Mouse (Mus musculus): ENCODE measurements at regions not wholly inside any gene's neighbourhood (a gene's known extent, or its start where the extent isn't known, plus 50 kb on each side); places are given as distances from the start of the nearest gene placed in this dataset.

- DNase-seq (ENCODE audit: low read depth, low spot score) = no peak
Measured at GRCm38 (mm10) chr16:26302045-26302444, 69.6 kb downstream of the Cldn1 start.

GRCm38 (mm10) chr16:26291692-26292091, 79.9 kb downstream of the Cldn1 start:
- DNase-seq (ENCODE audit: low read depth, low spot score) = no peak

GRCm38 (mm10) chr16:26285627-26286026, 86.0 kb downstream of the Cldn1 start:
- DNase-seq (ENCODE audit: low read depth, low spot score) = no peak

GRCm38 (mm10) chr16:26284713-26285112, 86.9 kb downstream of the Cldn1 start:
- DNase-seq (ENCODE audit: low read depth, low spot score) = no peak

- no peak for DNase-seq (ENCODE audit: low read depth, low spot score)
Measured at GRCm38 (mm10) chr16:26282418-26282817, 89.2 kb downstream of the Cldn1 start.

- DNase-seq (ENCODE audit: low read depth, low spot score) = no peak
Measured at GRCm38 (mm10) chr16:26281496-26281895, 90.1 kb downstream of the Cldn1 start.

- no peak for DNase-seq (ENCODE audit: low read depth, low spot score)
Measured at GRCm38 (mm10) chr16:26276789-26277188, 94.9 kb downstream of the Cldn1 start.

- DNase-seq (ENCODE audit: low read depth, low spot score) = no peak
Measured at GRCm38 (mm10) chr16:26252824-26253223, 118.8 kb downstream of the Cldn1 start.

GRCm38 (mm10) chr16:26251698-26252097, 119.9 kb downstream of the Cldn1 start:
- DNase-seq (ENCODE audit: low read depth, low spot score) = no peak

GRCm38 (mm10) chr16:26251027-26251426, 120.6 kb downstream of the Cldn1 start:
- DNase-seq (ENCODE audit: low read depth, low spot score) = no peak

- no peak for DNase-seq (ENCODE audit: low read depth, low spot score)
Measured at GRCm38 (mm10) chr16:26248939-26249338, 122.7 kb downstream of the Cldn1 start.

GRCm38 (mm10) chr16:26247926-26248325, 123.7 kb downstream of the Cldn1 start:
- no peak for DNase-seq (ENCODE audit: low read depth, low spot score)

- no peak for DNase-seq (ENCODE audit: low read depth, low spot score)
Measured at GRCm38 (mm10) chr16:26235239-26235638, 129.7 kb upstream of the P3h2 start.

GRCm38 (mm10) chr16:26234113-26234512, 128.5 kb upstream of the P3h2 start:
- DNase-seq (ENCODE audit: low read depth, low spot score) = peak; percentile 28

- no peak for DNase-seq (ENCODE audit: low read depth, low spot score)
Measured at GRCm38 (mm10) chr16:26231110-26231509, 125.5 kb upstream of the P3h2 start.

- DNase-seq (ENCODE audit: low read depth, low spot score) = no peak
Measured at GRCm38 (mm10) chr16:26211418-26211817, 105.8 kb upstream of the P3h2 start.

- DNase-seq (ENCODE audit: low read depth, low spot score) = no peak
Measured at GRCm38 (mm10) chr16:26199125-26199524, 93.5 kb upstream of the P3h2 start.

- no peak for DNase-seq (ENCODE audit: low read depth, low spot score)
Measured at GRCm38 (mm10) chr16:26196345-26196744, 90.8 kb upstream of the P3h2 start.

- no peak for DNase-seq (ENCODE audit: low read depth, low spot score)
Measured at GRCm38 (mm10) chr16:26185288-26186281, 80.0 kb upstream of the P3h2 start.

GRCm38 (mm10) chr16:26184647-26185262, 79.2 kb upstream of the P3h2 start:
- DNase-seq (ENCODE audit: low read depth, low spot score) = no peak

GRCm38 (mm10) chr16:26183530-26183929, 77.9 kb upstream of the P3h2 start:
- DNase-seq (ENCODE audit: low read depth, low spot score) = no peak

- DNase-seq (ENCODE audit: low read depth, low spot score) = no peak
Measured at GRCm38 (mm10) chr16:26181716-26182115, 76.1 kb upstream of the P3h2 start.

GRCm38 (mm10) chr16:26171441-26171840, 65.9 kb upstream of the P3h2 start:
- DNase-seq (ENCODE audit: low read depth, low spot score) = no peak

Data from CD4-positive helper T cell, adult 2 months (primary cell).